Mouse (Mus musculus) E14TG2a.4 (cell line): ENCODE measurements at regions not wholly inside any gene's neighbourhood (a gene's known extent, or its start where the extent isn't known, plus 50 kb on each side); places are given as distances from the start of the nearest gene placed in this dataset.

Experiments used
- H3K27me3 ChIP-seq: 2 replicates; pipeline ENCODE4 v1.6.1; 2014; ENCODE audit warnings: low read length, control low read depth; ENCODE audit not compliant: insufficient read depth
- H3K36me3 ChIP-seq: 2 replicates; pipeline ENCODE4 v1.6.1; 2014; ENCODE audit warnings: low read length, control low read depth; ENCODE audit not compliant: insufficient read depth
- H3K4me1 ChIP-seq: replicated peaks from 2 replicates; pipeline ENCODE4 v1.6.1; 2014; ENCODE audit warnings: low read depth, low read length, control low read depth
- H3K4me3 ChIP-seq: replicated peaks from 2 replicates; pipeline ENCODE4 v1.5.1; 2014; ENCODE audit warnings: mild to moderate bottlenecking, low read length
- H3K9me3 ChIP-seq: 2 replicates; pipeline ENCODE4 v1.6.1; 2014; ENCODE audit warnings: low read length, control low read depth
- CTCF ChIP-seq: conservative IDR thresholded peaks from 2 replicates; pipeline ENCODE4 v1.5.1; 2014; ENCODE audit warnings: low read length
- NANOG ChIP-seq: IDR thresholded peaks from 2 replicates; pipeline ENCODE4 v1.6.1; 2014; ENCODE audit warnings: borderline replicate concordance, low read length, mixed read lengths
- POU5F1 ChIP-seq: IDR thresholded peaks from 2 replicates; pipeline ENCODE4 v1.6.1; 2014; ENCODE audit warnings: low read length, borderline replicate concordance

DNA sequence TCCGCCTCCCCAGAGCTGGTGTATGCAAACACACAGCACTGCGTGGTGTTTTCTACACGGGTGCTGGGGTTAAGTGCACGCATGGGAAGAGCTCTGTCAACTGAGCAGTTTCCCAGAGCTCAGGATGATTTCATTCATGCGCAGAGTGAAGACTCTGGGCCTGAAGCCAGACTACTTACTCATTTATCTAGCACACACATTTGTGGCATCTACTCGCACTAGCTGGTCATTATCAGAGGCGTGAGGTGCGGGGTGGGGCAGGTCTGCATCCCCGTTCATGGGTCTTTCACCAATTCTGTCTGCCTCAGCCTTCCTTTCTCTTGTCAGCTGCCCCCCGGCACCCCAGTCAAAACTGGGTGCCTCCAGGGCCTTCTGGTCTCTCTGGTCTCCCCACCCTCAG is 86.6 kb upstream of the Pgrmc2 start:
- Histone ChIP-seq H3K27me3 (no peaks in the 10 kb centered on the region), H3K4me3 (no peak overlapping the region), H3K36me3 (no peaks in the 10 kb centered on the region), H3K9me3 (no peaks in the 10 kb centered on the region), H3K4me1 (peaks cover 22% of the 10 kb centered on the region)
- TF ChIP-seq CTCF (no peak), POU5F1 (no peak), NANOG (no peak)

DNA sequence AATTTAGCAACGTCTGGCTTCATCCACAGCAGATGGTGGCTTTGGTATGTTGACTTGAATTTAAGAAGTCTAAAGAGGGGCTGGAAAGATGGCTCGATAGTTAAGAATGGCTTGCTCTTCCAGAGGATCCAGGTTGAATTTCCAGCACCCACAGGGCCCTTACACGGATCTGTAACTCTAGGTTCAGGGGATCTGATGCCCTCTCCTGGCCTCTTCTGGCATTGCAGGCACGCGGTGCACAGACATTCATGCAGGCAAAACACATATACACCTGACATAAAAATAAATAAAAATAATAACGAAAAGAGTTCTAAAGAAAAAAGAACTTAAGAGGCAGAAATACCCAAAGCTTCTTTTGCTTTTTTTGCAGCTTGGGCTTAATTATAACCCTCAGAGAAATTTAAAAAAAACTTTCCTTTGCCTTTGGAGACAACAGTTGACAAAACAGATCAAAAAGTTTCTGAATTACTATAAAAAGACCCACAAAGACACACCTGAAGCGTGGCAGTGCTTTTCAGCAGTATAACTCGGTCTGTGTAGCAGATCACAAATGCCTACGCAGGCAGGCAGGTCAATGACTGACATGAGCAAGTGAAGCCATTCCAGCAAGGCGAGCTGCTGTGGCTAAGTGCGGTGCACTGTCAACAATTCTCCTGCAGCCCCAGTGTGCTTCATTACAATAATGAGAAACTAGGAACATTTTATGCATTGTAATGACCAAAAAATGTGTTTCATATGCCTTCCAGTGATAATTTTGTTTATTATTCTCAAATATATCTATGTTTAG is 85.5 kb upstream of the Pgrmc2 start:
- H3K36me3 ChIP-seq, result no peaks in the 10 kb centered on the region
- H3K9me3 ChIP-seq, result no peaks in the 10 kb centered on the region
- no peaks in the 10 kb centered on the region for H3K27me3 ChIP-seq
- TF ChIP-seq POU5F1, result no peak
- TF ChIP-seq CTCF, result peak; percentile 91
- TF ChIP-seq NANOG, result no peak
- H3K4me3 ChIP-seq, result no peak overlapping the region
- H3K4me1 ChIP-seq, result peaks cover 16% of the 10 kb centered on the region

DNA sequence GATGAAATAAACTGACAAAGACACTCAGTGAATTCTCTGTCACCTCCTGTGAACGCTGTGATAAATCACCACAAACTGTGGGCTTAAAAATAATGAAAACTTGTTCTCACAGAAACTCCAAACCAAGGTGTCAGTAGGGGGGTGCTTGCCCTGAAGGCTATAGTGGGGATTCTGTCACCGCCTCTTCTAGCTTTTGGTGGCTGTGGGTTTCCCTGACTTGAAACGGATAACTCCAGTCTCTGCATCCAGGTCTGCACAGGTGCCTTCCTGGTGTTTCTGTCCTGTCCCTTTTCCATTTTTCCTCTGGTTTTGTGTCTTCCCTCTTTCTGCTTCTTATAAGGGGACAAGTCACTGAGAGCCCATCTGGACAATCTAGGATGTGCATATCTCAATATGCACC is 84.6 kb upstream of the Pgrmc2 start:
- Histone ChIP-seq H3K9me3 (no peaks in the 10 kb centered on the region), H3K4me1 (peaks cover 9% of the 10 kb centered on the region), H3K4me3 (no peak overlapping the region), H3K36me3 (no peaks in the 10 kb centered on the region), H3K27me3 (no peaks in the 10 kb centered on the region)
- TF ChIP-seq NANOG (no peak), POU5F1 (no peak)

DNA sequence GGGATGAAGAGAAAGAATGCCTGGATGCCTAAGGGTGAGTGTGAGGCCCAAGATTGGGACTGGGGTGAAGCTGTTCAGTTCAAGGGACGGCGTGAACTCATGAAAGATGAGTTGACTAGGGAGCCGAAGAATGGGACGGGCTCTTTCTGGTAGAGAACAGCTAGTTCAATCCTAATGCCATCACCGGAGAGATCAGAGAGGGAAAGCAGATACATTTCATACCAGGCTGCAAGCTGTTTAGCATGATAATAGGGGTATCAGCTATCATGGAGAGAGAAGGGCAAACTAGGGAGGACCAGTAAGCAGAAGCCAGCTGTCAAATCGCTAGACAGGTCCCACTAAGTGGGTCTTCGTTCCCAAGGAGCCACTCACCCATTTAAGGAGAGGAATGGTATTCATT is 81.9 kb upstream of the Pgrmc2 start:
- Histone ChIP-seq H3K4me1 (peaks cover 10% of the 10 kb centered on the region), H3K9me3 (no peaks in the 10 kb centered on the region), H3K4me3 (no peak overlapping the region), H3K27me3 (no peaks in the 10 kb centered on the region), H3K36me3 (no peaks in the 10 kb centered on the region)
- TF ChIP-seq POU5F1, result no peak
- TF ChIP-seq NANOG, result no peak
- TF ChIP-seq CTCF, result no peak

DNA sequence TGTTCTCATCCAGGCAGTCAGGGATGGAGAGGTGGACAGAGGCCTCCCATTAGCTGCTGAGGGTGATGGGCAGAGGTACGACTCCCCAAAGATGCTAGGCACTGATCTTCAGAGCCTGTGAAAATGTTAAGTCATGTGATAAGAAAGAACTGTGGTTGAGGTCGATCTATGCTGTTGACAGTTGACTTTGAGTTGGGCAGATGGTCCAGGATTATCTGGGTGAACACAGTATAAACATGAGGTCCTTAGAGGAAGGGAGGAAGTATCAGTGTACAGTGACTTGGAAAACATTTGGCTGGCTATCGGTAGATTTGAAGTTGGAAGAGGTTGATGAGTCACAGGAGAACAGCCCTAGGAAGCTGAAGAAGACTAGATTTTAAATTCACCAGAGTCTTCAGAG is 80.9 kb upstream of the Pgrmc2 start:
- Histone ChIP-seq H3K9me3 (no peaks in the 10 kb centered on the region), H3K4me3 (no peak overlapping the region), H3K36me3 (no peaks in the 10 kb centered on the region), H3K4me1 (peaks cover 7% of the 10 kb centered on the region), H3K27me3 (no peaks in the 10 kb centered on the region)
- TF ChIP-seq POU5F1 (no peak), CTCF (no peak), NANOG (no peak)

DNA sequence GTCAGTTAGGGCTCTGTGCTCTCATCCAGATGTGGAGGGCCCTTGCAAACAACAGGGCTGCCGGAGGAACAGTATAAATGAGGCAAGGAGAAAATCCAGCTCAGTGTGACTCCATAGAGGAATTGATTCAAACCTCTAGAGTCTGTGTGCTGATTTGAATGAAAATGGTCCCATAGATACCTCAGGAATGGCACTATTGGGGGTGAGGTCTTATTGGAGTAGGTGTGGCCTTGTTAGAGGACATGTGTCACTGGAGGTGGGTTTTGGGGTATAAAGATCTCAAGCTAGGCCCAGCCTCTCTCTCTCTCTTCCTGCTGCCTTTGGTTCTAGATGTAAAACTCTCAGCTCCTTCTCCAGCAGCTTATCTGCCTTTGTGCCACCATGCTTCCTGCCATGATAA is 79.7 kb upstream of the Pgrmc2 start:
- Histone ChIP-seq H3K36me3 (no peaks in the 10 kb centered on the region), H3K27me3 (no peaks in the 10 kb centered on the region), H3K4me1 (peaks cover 10% of the 10 kb centered on the region), H3K9me3 (no peaks in the 10 kb centered on the region), H3K4me3 (no peak overlapping the region)
- TF ChIP-seq CTCF (no peak), NANOG (no peak), POU5F1 (no peak)

DNA sequence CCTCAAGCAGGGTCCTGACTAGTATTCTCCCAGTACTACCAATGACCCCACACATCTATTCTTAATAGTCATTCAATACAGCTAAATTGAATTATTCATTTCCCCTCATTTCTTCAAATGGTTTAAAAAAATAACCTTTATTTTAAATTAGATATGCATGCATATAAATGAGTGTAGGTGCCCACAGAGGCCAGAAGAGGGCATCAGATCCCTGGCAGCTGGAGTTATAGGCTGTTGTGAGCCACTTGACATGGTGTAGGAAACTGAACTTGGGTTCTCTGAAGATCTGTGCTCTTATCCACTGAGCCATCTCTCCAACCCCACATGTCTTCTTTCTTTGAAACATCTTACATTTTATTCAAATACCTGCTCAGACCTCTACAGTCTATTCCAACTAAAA is 77.8 kb upstream of the Pgrmc2 start:
- no peaks in the 10 kb centered on the region for H3K36me3 ChIP-seq
- peaks cover 10% of the 10 kb centered on the region for H3K4me1 ChIP-seq
- no peaks in the 10 kb centered on the region for H3K27me3 ChIP-seq
- TF ChIP-seq NANOG (no peak), CTCF (peak; percentile 45), POU5F1 (no peak)
- H3K4me3 ChIP-seq, result no peak overlapping the region
- no peaks in the 10 kb centered on the region for H3K9me3 ChIP-seq

DNA sequence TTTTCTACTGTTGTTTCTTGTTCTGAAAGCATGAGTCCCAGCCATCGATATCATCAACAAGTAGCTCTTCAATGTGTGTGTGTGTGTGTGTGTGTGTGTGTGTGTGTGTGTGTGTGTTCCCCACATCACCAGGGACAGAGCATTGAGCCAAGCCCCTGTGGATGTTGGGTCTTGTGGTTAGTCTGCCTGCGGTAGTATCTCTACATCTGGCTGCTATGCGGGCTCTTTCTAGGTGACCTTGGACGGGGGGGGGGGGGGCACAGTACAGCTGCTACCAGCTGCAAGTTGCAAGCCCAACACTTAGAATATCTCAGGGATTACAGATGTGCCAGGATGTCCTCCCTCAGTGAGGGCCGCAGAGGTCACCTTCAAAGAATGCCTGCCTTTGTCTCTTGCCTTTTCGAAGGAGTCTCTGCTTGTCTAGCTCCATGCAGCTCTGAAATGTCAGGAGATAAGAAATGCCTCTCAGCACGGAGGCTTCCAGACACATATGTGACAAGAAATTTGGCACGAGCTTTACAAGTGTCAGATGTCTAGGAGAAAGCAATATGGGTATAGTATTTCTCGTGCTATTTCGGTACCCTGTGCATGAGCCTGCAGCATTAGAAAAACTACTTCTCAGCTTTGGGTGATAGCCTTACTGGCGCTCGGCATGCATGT is 75.6 kb upstream of the Pgrmc2 start:
- H3K9me3 ChIP-seq, result no peaks in the 10 kb centered on the region
- no peaks in the 10 kb centered on the region for H3K36me3 ChIP-seq
- H3K4me3 ChIP-seq, result no peak overlapping the region
- TF ChIP-seq NANOG (no peak), POU5F1 (no peak)
- H3K4me1 ChIP-seq, result peaks cover 10% of the 10 kb centered on the region
- no peaks in the 10 kb centered on the region for H3K27me3 ChIP-seq

DNA sequence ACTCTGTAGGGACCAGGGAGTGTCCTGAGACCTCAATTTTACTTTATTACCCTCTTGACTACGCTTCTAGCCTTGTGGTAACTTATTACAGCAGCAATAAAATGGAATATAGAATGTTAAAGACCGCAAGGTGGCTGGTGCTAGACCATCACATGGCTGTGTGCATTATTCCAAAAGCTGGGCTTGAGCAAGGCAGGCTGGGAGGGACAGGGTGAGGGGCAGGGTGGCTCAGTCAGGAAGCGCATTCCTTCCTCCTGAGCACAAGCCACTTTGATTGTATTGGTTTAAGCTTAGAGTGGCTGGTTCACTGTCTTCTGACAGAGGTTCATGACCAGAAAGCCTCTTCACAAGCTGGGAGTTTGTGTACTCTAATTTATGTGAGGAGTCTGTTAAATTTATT is 74.6 kb upstream of the Pgrmc2 start:
- no peaks in the 10 kb centered on the region for H3K27me3 ChIP-seq
- H3K36me3 ChIP-seq, result no peaks in the 10 kb centered on the region
- H3K4me1 ChIP-seq, result peaks cover 12% of the 10 kb centered on the region
- TF ChIP-seq POU5F1 (no peak), CTCF (no peak), NANOG (no peak)
- H3K9me3 ChIP-seq, result no peaks in the 10 kb centered on the region
- H3K4me3 ChIP-seq, result no peak overlapping the region
